Mouse (Mus musculus) embryonic facial prominence, embryonic 13.5 days (tissue): ENCODE results near the gene Tceal8. TPM values are rescaled to one million over a fixed set of nuclear protein-coding genes. Genes with fewer than 3 reads are reported as not detected.
"Not testable (repeated sequence)": the region's sequence is repeated elsewhere in the genome, so short reads cannot be mapped to it uniquely, and the experiment has no call there.

ENCODE experiments used
- ATAC-seq: fragments of 200-750 bp; cut with Nextera tagmentation; 2 replicates; pipeline ENCODE4 v1.8.0; 2017; ENCODE audit warnings: low read depth; ENCODE audit not compliant: insufficient number of reproducible peaks, insufficient read depth, low FRiP score, low TSS enrichment
- H3K27ac ChIP-seq: fragments of 300-500 bp; sonication (generic); 2 replicates; pipeline ENCODE4 v1.5.1; 2015; ENCODE audit warnings: moderate library complexity, mild to moderate bottlenecking, inconsistent platforms
- H3K27me3 ChIP-seq: fragments of 300-500 bp; sonication (generic); 2 replicates; pipeline ENCODE4 v1.6.1; 2015; ENCODE audit warnings: mild to moderate bottlenecking, inconsistent platforms
- H3K36me3 ChIP-seq: fragments of 300-500 bp; sonication (generic); 2 replicates; pipeline ENCODE4 v1.6.1; 2015; ENCODE audit warnings: mild to moderate bottlenecking, inconsistent platforms
- H3K4me1 ChIP-seq: fragments of 300-500 bp; sonication (generic); 2 replicates; pipeline ENCODE4 v1.6.1; 2015; ENCODE audit warnings: inconsistent platforms
- H3K4me2 ChIP-seq: fragments of 300-500 bp; sonication (generic); 2 replicates; pipeline ENCODE4 v1.6.1; 2015; ENCODE audit warnings: moderate library complexity, mild to moderate bottlenecking, inconsistent platforms
- H3K4me3 ChIP-seq: fragments of 300-500 bp; sonication (generic); 2 replicates; pipeline ENCODE4 v1.5.1; 2015; ENCODE audit warnings: mild to moderate bottlenecking, inconsistent platforms
- H3K9ac ChIP-seq: fragments of 300-500 bp; sonication (generic); 2 replicates; pipeline ENCODE4 v1.6.1; 2015; ENCODE audit warnings: mild to moderate bottlenecking, inconsistent platforms
- H3K9me3 ChIP-seq: fragments of 300-500 bp; sonication (generic); 2 replicates; pipeline ENCODE4 v1.6.1; 2016; ENCODE audit warnings: inconsistent platforms
- WGBS: fragments of 180-500 bp; shearing (Covaris S2); methylation state at CpG from one replicate; pipeline ENCODE4 v1.1.7; 2015; ENCODE audit warnings: mixed read lengths; 5-methylcytosine and 5-hydroxymethylcytosine counted together
- polyA plus RNA-seq: library from polyadenylated mRNA; unstranded; fragments of >200 nt; fragmentation: Nextera tagmentation; extraction: Ambion mirVana; gene quantifications from 2 replicates; pipeline ENCODE4 v1.2.1, GENCODE M21; 2015

Tceal8 gene
- 222 and 235 TPM in 2 replicates for polyA plus RNA-seq

GRCm38 (mm10) chrX:136172118-136172551 lies at the start of gene Tceal8:
Gene Tceal8, minus strand, starts transcription at chrX:136172342.
- 22% methylated on average over 10 of the region's 10 CpGs for WGBS
- Histone ChIP-seq H3K9ac (peak within 1 kb of the TSS; percentile 84), H3K9me3 (no peaks in the 10 kb centered on the region), H3K36me3 (peaks cover 6% of the 10 kb centered on the region; the same call in 1 of the 2 replicates), H3K27me3 (peaks cover 16% of the 10 kb centered on the region), H3K4me2 (peak within 1 kb of the TSS; percentile 57), H3K27ac (peak within 1 kb of the TSS; percentile 92), H3K4me1 (peaks cover 3% of the 10 kb centered on the region; the same call in 1 of the 2 replicates), H3K4me3 (peak within 1 kb of the TSS; percentile 59)
- peak; percentile 90 for ATAC-seq

- H3K4me1 ChIP-seq = no peaks in the 10 kb centered on the region
- no peak for ATAC-seq
- peaks cover 14% of the 10 kb centered on the region for H3K27me3 ChIP-seq
- no peak overlapping the region for H3K4me3 ChIP-seq
- 58% methylated on average over 1 of the region's 1 CpGs for WGBS
- no peaks in the 10 kb centered on the region for H3K36me3 ChIP-seq
- no peak overlapping the region for H3K27ac ChIP-seq
- H3K9ac ChIP-seq = no peak overlapping the region
- no peak overlapping the region for H3K4me2 ChIP-seq
- no peaks in the 10 kb centered on the region for H3K9me3 ChIP-seq
These were observed 44.2 kb upstream of the Tceal8 start for GRCm38 (mm10) chrX:136216303-136216702.

GRCm38 (mm10) chrX:136214729-136215677 lies 42.9 kb upstream of the Tceal8 start, which contains the start of the genes Tceal7 and Bex1:
Gene Tceal7, plus strand, starts transcription at chrX:136214779.
Gene Bex1, minus strand, starts transcription at chrX:136215513.
- ATAC-seq = peak; percentile 78
- not testable (repeated sequence) for H3K9ac ChIP-seq, H3K27me3 ChIP-seq, H3K36me3 ChIP-seq, H3K9me3 ChIP-seq, H3K27ac ChIP-seq, H3K4me1 ChIP-seq
- WGBS = 31% methylated on average over 5 of the region's 67 CpGs
- peak within 1 kb of the TSS; percentile 42 for H3K4me3 ChIP-seq
- H3K4me2 ChIP-seq = peak within 1 kb of the TSS; percentile 55

GRCm38 (mm10) chrX:136213396-136213795 lies 41.3 kb upstream of the Tceal8 start:
- H3K27ac ChIP-seq = no peak overlapping the region
- no peak overlapping the region for H3K4me2 ChIP-seq
- H3K27me3 ChIP-seq = peaks cover 8% of the 10 kb centered on the region; the same call in 1 of the 2 replicates
- no peak for ATAC-seq
- 69% methylated on average over 2 of the region's 2 CpGs for WGBS
- H3K9ac ChIP-seq = no peak overlapping the region
- no peaks in the 10 kb centered on the region for H3K36me3 ChIP-seq
- H3K4me3 ChIP-seq = no peak overlapping the region
- no peaks in the 10 kb centered on the region for H3K4me1 ChIP-seq
- H3K9me3 ChIP-seq = no peaks in the 10 kb centered on the region

GRCm38 (mm10) chrX:136204406-136204805 lies 32.3 kb upstream of the Tceal8 start:
- Histone ChIP-seq H3K4me2 (no peak overlapping the region), H3K9me3 (no peaks in the 10 kb centered on the region), H3K27ac (no peak overlapping the region), H3K27me3 (peaks cover 17% of the 10 kb centered on the region), H3K4me1 (no peaks in the 10 kb centered on the region), H3K4me3 (no peak overlapping the region), H3K9ac (no peak overlapping the region), H3K36me3 (no peaks in the 10 kb centered on the region)
- ATAC-seq = no peak
- WGBS = 76% methylated on average over 6 of the region's 6 CpGs

- Histone ChIP-seq H3K4me2 (peak within 1 kb of the TSS; percentile 59), H3K36me3 (no peaks in the 10 kb centered on the region), H3K4me1 (no peaks in the 10 kb centered on the region), H3K27me3 (peaks cover 17% of the 10 kb centered on the region), H3K4me3 (peak within 1 kb of the TSS; percentile 48), H3K27ac (no peak within 1 kb of the TSS), H3K9me3 (no peaks in the 10 kb centered on the region), H3K9ac (peak within 1 kb of the TSS; percentile 61; the same call in 1 of the 2 replicates)
- ATAC-seq = 0 out of 2 replicates have a peak, but pooled peaks have one; percentile 20
- WGBS = 26% methylated on average over 9 of the region's 9 CpGs
These were observed 31.5 kb upstream of the Tceal8 start, which contains the start of gene Tceal5 for GRCm38 (mm10) chrX:136203664-136204066. Gene Tceal5, minus strand, starts transcription at chrX:136203876.

GRCm38 (mm10) chrX:136203257-136203656 lies 31.1 kb upstream of the Tceal8 start:
- no peaks in the 10 kb centered on the region for H3K4me1 ChIP-seq
- WGBS = 15% methylated on average over 7 of the region's 7 CpGs
- H3K4me2 ChIP-seq = peak overlapping the region; percentile 59
- H3K27ac ChIP-seq = no peak overlapping the region
- no peaks in the 10 kb centered on the region for H3K36me3 ChIP-seq
- no peak for ATAC-seq
- H3K27me3 ChIP-seq = peaks cover 17% of the 10 kb centered on the region
- peak overlapping the region; percentile 48 for H3K4me3 ChIP-seq
- H3K9me3 ChIP-seq = no peaks in the 10 kb centered on the region
- H3K9ac ChIP-seq = peak overlapping the region; percentile 61; the same call in 1 of the 2 replicates

GRCm38 (mm10) chrX:136196873-136197272 lies 24.7 kb upstream of the Tceal8 start:
- Histone ChIP-seq H3K27ac (no peak overlapping the region), H3K9ac (no peak overlapping the region), H3K4me1 (no peaks in the 10 kb centered on the region), H3K9me3 (no peaks in the 10 kb centered on the region), H3K36me3 (no peaks in the 10 kb centered on the region), H3K4me2 (no peak overlapping the region), H3K4me3 (no peak overlapping the region), H3K27me3 (peaks cover 9% of the 10 kb centered on the region)
- 52% methylated on average over 1 of the region's 1 CpGs for WGBS
- no peak for ATAC-seq

- Histone ChIP-seq H3K36me3 (no peaks in the 10 kb centered on the region), H3K4me1 (no peaks in the 10 kb centered on the region), H3K9ac (no peak overlapping the region), H3K9me3 (no peaks in the 10 kb centered on the region), H3K4me3 (no peak overlapping the region), H3K27me3 (peaks cover 1% of the 10 kb centered on the region), H3K4me2 (no peak overlapping the region), H3K27ac (no peak overlapping the region)
- 84% methylated on average over 16 of the region's 16 CpGs for WGBS
- ATAC-seq = no peak
These were observed 23.2 kb upstream of the Tceal8 start for GRCm38 (mm10) chrX:136195193-136195944.

- no peaks in the 10 kb centered on the region for H3K36me3 ChIP-seq
- no peak overlapping the region for H3K27ac ChIP-seq
- H3K27me3 ChIP-seq = peaks cover 12% of the 10 kb centered on the region
- no peak for ATAC-seq
- WGBS = 72% methylated on average over 1 of the region's 1 CpGs
- no peaks in the 10 kb centered on the region for H3K4me1 ChIP-seq
- H3K4me3 ChIP-seq = no peak overlapping the region
- H3K9ac ChIP-seq = no peak overlapping the region
- no peak overlapping the region for H3K4me2 ChIP-seq
- H3K9me3 ChIP-seq = no peaks in the 10 kb centered on the region
These were observed 11.0 kb upstream of the Tceal8 start for GRCm38 (mm10) chrX:136183107-136183506.

- peaks cover 17% of the 10 kb centered on the region for H3K27me3 ChIP-seq
- H3K4me1 ChIP-seq = no peaks in the 10 kb centered on the region
- H3K4me2 ChIP-seq = no peak overlapping the region
- H3K27ac ChIP-seq = no peak overlapping the region
- no peak overlapping the region for H3K9ac ChIP-seq
- H3K9me3 ChIP-seq = no peaks in the 10 kb centered on the region
- 38% methylated on average over 11 of the region's 11 CpGs for WGBS
- ATAC-seq = no peak
- H3K4me3 ChIP-seq = no peak overlapping the region
- H3K36me3 ChIP-seq = no peaks in the 10 kb centered on the region
These were observed 8.9 kb upstream of the Tceal8 start for GRCm38 (mm10) chrX:136180897-136181553.
